Mouse (Mus musculus) CH12.LX (cell line): ENCODE measurements around the gene Rab4a. TPM values are rescaled to one million over a fixed set of nuclear protein-coding genes. Genes with fewer than 3 reads are reported as not detected.
A peak's percentile ranks its signal among the peaks of the same experiment; 100 is the strongest.

Experiments used
- DNase-seq: peaks from one replicate; pipeline ENCODE4 v3.0.0-alpha.2; 2013; ENCODE audit errors: extremely low read depth
- H3K27ac ChIP-seq: 2 replicates; pipeline ENCODE4 v1.5.1; 2012; ENCODE audit warnings: low read depth, mild to moderate bottlenecking, control low read depth, moderate library complexity; ENCODE audit not compliant: insufficient read depth
- H3K27me3 ChIP-seq: replicated peaks from 2 replicates; pipeline ENCODE3; 2012; ENCODE audit warnings: inconsistent platforms
- H3K36me3 ChIP-seq, 2 experiments: replicated peaks in 1 of 2; 2 replicates each; pipeline versions ENCODE3 to v1.6.1; 2012; ENCODE audit warnings: inconsistent platforms in 1 of 2, low read length in 1 of 2, mild to moderate bottlenecking in 1 of 2, mixed read lengths in 1 of 2, moderate library complexity in 1 of 2; ENCODE audit not compliant: control insufficient read depth in 1 of 2, insufficient read depth in 1 of 2
- H3K4me1 ChIP-seq, 2 experiments: 2 replicates each; pipeline ENCODE4 v1.6.1; 2012; ENCODE audit warnings: inconsistent platforms in 1 of 2, moderate library complexity in 1 of 2; ENCODE audit not compliant: insufficient read depth in 2 of 2, control insufficient read depth in 1 of 2
- H3K4me2 ChIP-seq: 2 replicates; pipeline ENCODE4 v1.6.1; 2012; ENCODE audit warnings: low read depth, mild to moderate bottlenecking, control low read depth; ENCODE audit not compliant: poor library complexity, insufficient read depth, severe bottlenecking
- H3K4me3 ChIP-seq, 3 experiments: fragments of 150-350 bp in 1 of 3; sonication (generic) in 1 of 3; replicated peaks in 1 of 3; 2 replicates each; pipeline versions ENCODE3 to v1.5.1; 2011 to 2012; ENCODE audit warnings: low read depth in 2 of 3, low read length in 2 of 3, mild to moderate bottlenecking in 2 of 3, moderate library complexity in 2 of 3, control low read depth in 1 of 3, improper control_type of control experiment in 1 of 3, inconsistent platforms in 1 of 3, mixed read lengths in 1 of 3; ENCODE audit not compliant: poor library complexity in 1 of 3
- H3K79me2 ChIP-seq: replicated peaks from 2 replicates; pipeline ENCODE4 v1.6.1; 2012; ENCODE audit warnings: mild to moderate bottlenecking, moderate library complexity; ENCODE audit not compliant: control insufficient read depth, poor library complexity, insufficient read depth, severe bottlenecking; ENCODE audit errors: extremely low read depth
- H3K9ac ChIP-seq: 2 replicates; pipeline ENCODE4 v1.6.1; 2012; ENCODE audit warnings: low read depth, mild to moderate bottlenecking, control low read depth, moderate library complexity; ENCODE audit not compliant: insufficient read depth
- H3K9me3 ChIP-seq: replicated peaks from 2 replicates; pipeline ENCODE3; 2012; ENCODE audit warnings: low read length, inconsistent platforms, mixed read lengths
- BHLHE40 ChIP-seq: IDR thresholded peaks from 2 replicates; pipeline ENCODE4 v1.6.1; 2011; ENCODE audit warnings: mild to moderate bottlenecking, low read depth, low read length, improper control_type of control experiment
- CHD1 ChIP-seq: IDR thresholded peaks from 2 replicates; pipeline ENCODE4 v1.6.1; 2012; ENCODE audit warnings: low read depth, low read length, improper control_type of control experiment, inconsistent platforms
- CHD2 ChIP-seq: IDR thresholded peaks from 2 replicates; pipeline ENCODE4 v1.6.1; 2011; ENCODE audit warnings: low read length, improper control_type of control experiment
- CTCF ChIP-seq, 2 experiments: IDR thresholded peaks in 1 of 2; conservative IDR thresholded peaks in 1 of 2; 2 replicates each; pipeline ENCODE4 v1.5.1; 2011 to 2012; ENCODE audit warnings: low read depth in 2 of 2, low read length in 2 of 2, improper control_type of control experiment in 1 of 2, inconsistent platforms in 1 of 2, mild to moderate bottlenecking in 1 of 2, moderate library complexity in 1 of 2
- E2F4 ChIP-seq: IDR thresholded peaks from 2 replicates; pipeline ENCODE4 v1.6.1; 2011; ENCODE audit warnings: low read depth, low read length, improper control_type of control experiment; ENCODE audit not compliant: insufficient replicate concordance
- ELF1 ChIP-seq: IDR thresholded peaks from 2 replicates; pipeline ENCODE4 v1.6.1; 2014; ENCODE audit warnings: low read depth, mild to moderate bottlenecking, inconsistent platforms, low read length, improper control_type of control experiment
- EP300 ChIP-seq: IDR thresholded peaks from 2 replicates; pipeline ENCODE4 v1.6.1; 2011; ENCODE audit warnings: low read length, improper control_type of control experiment
- ETS1 ChIP-seq: conservative IDR thresholded peaks from 2 replicates; pipeline ENCODE4 v1.6.1; 2012; ENCODE audit warnings: low read depth, mild to moderate bottlenecking, inconsistent platforms, low read length, improper control_type of control experiment, moderate library complexity
- GABPA ChIP-seq: IDR thresholded peaks from 2 replicates; pipeline ENCODE4 v1.6.1; 2012; ENCODE audit warnings: low read depth, low read length, improper control_type of control experiment, inconsistent platforms; ENCODE audit not compliant: insufficient replicate concordance
- HCFC1 ChIP-seq: IDR thresholded peaks from 2 replicates; pipeline ENCODE4 v1.6.1; 2012; ENCODE audit warnings: low read depth, mild to moderate bottlenecking, inconsistent platforms, low read length, improper control_type of control experiment
- IRF4 ChIP-seq: IDR thresholded peaks from 2 replicates; pipeline ENCODE4 v1.6.1; 2014; ENCODE audit warnings: low read depth, mild to moderate bottlenecking, inconsistent platforms, low read length, improper control_type of control experiment
- JUN ChIP-seq: IDR thresholded peaks from 2 replicates; pipeline ENCODE4 v1.6.1; 2011; ENCODE audit warnings: low read depth, mild to moderate bottlenecking, low read length, improper control_type of control experiment, moderate library complexity; ENCODE audit not compliant: insufficient read depth
- JUND ChIP-seq: conservative IDR thresholded peaks from 2 replicates; pipeline ENCODE4 v1.6.1; 2011; ENCODE audit warnings: low read depth, low read length, improper control_type of control experiment
- KAT2A ChIP-seq: IDR thresholded peaks from 2 replicates; pipeline ENCODE4 v1.6.1; 2012; ENCODE audit warnings: low read length, improper control_type of control experiment, inconsistent platforms; ENCODE audit not compliant: insufficient replicate concordance
- MAFK ChIP-seq: IDR thresholded peaks from 2 replicates; pipeline ENCODE4 v1.6.1; 2011; ENCODE audit warnings: low read length, improper control_type of control experiment; ENCODE audit not compliant: insufficient replicate concordance
- MAX ChIP-seq: IDR thresholded peaks from 2 replicates; pipeline ENCODE4 v1.6.1; 2011; ENCODE audit warnings: low read length, improper control_type of control experiment
- MAZ ChIP-seq: IDR thresholded peaks from 2 replicates; pipeline ENCODE4 v1.6.1; 2012; ENCODE audit warnings: low read depth, mild to moderate bottlenecking, inconsistent platforms, low read length, improper control_type of control experiment, moderate library complexity
- MEF2A ChIP-seq: IDR thresholded peaks from 2 replicates; pipeline ENCODE4 v1.6.1; 2014; ENCODE audit warnings: low read depth, mild to moderate bottlenecking, inconsistent platforms, low read length, improper control_type of control experiment, borderline replicate concordance
- MXI1 ChIP-seq: IDR thresholded peaks from 2 replicates; pipeline ENCODE4 v1.6.1; 2011; ENCODE audit warnings: mild to moderate bottlenecking, low read depth, low read length, improper control_type of control experiment
- MYC ChIP-seq: IDR thresholded peaks from 2 replicates; pipeline ENCODE4 v1.6.1; 2011; ENCODE audit warnings: low read depth, mild to moderate bottlenecking, improper control_type of control experiment, low read length
- NELFE ChIP-seq: IDR thresholded peaks from 2 replicates; pipeline ENCODE4 v1.6.1; 2011; ENCODE audit warnings: low read depth, low read length, improper control_type of control experiment
- NRF1 ChIP-seq: IDR thresholded peaks from 2 replicates; pipeline ENCODE4 v1.6.1; 2014; ENCODE audit warnings: low read depth, mild to moderate bottlenecking, inconsistent platforms, low read length, improper control_type of control experiment, moderate library complexity
- PAX5 ChIP-seq: IDR thresholded peaks from 2 replicates; pipeline ENCODE4 v1.6.1; 2012; ENCODE audit warnings: low read length, inconsistent platforms, mixed read lengths
- POLR2A ChIP-seq: IDR thresholded peaks from 2 replicates; pipeline ENCODE4 v1.6.1; 2011; ENCODE audit warnings: low read depth, mild to moderate bottlenecking, improper control_type of control experiment, low read length
- POLR2AphosphoS2 ChIP-seq: IDR thresholded peaks from 2 replicates; pipeline ENCODE4 v1.6.1; 2011; ENCODE audit warnings: low read depth, low read length, improper control_type of control experiment
- RAD21 ChIP-seq: IDR thresholded peaks from 2 replicates; pipeline ENCODE4 v1.6.1; 2011; ENCODE audit warnings: low read depth, mild to moderate bottlenecking, low read length, improper control_type of control experiment, moderate library complexity
- RCOR1 ChIP-seq: conservative IDR thresholded peaks from 2 replicates; pipeline ENCODE4 v1.6.1; 2012; ENCODE audit warnings: low read depth, mild to moderate bottlenecking, inconsistent platforms, low read length, improper control_type of control experiment
- SIN3A ChIP-seq: IDR thresholded peaks from 2 replicates; pipeline ENCODE4 v1.6.1; 2012; ENCODE audit warnings: low read length, improper control_type of control experiment, inconsistent platforms
- SMC3 ChIP-seq: IDR thresholded peaks from 2 replicates; pipeline ENCODE4 v1.6.1; 2011; ENCODE audit warnings: low read depth, low read length, improper control_type of control experiment
- TBP ChIP-seq: conservative IDR thresholded peaks from 2 replicates; pipeline ENCODE4 v1.6.1; 2011; ENCODE audit warnings: low read depth, low read length, improper control_type of control experiment
- TCF12 ChIP-seq: IDR thresholded peaks from 2 replicates; pipeline ENCODE4 v1.6.1; 2014; ENCODE audit warnings: low read depth, mild to moderate bottlenecking, inconsistent platforms, low read length, improper control_type of control experiment
- UBTF ChIP-seq: IDR thresholded peaks from 2 replicates; pipeline ENCODE4 v1.6.1; 2012; ENCODE audit warnings: low read depth, mild to moderate bottlenecking, inconsistent platforms, low read length, improper control_type of control experiment, moderate library complexity
- USF1 ChIP-seq: IDR thresholded peaks from 2 replicates; pipeline ENCODE4 v1.6.1; 2014; ENCODE audit warnings: low read depth, mild to moderate bottlenecking, inconsistent platforms, low read length, improper control_type of control experiment
- USF2 ChIP-seq: conservative IDR thresholded peaks from 2 replicates; pipeline ENCODE4 v1.6.1; 2011; ENCODE audit warnings: low read depth, low read length, improper control_type of control experiment
- ZC3H11A ChIP-seq: IDR thresholded peaks from 2 replicates; pipeline ENCODE4 v1.6.1; 2012; ENCODE audit warnings: low read depth, mild to moderate bottlenecking, inconsistent platforms, low read length, improper control_type of control experiment
- ZKSCAN1 ChIP-seq: IDR thresholded peaks from 2 replicates; pipeline ENCODE4 v1.6.1; 2012; ENCODE audit warnings: low read depth, inconsistent platforms, low read length, improper control_type of control experiment, borderline replicate concordance
- ZMIZ1 ChIP-seq: IDR thresholded peaks from 2 replicates; pipeline ENCODE4 v1.6.1; 2012; ENCODE audit warnings: low read depth, mild to moderate bottlenecking, inconsistent platforms, low read length, improper control_type of control experiment
- ZNF384 ChIP-seq: IDR thresholded peaks from 2 replicates; pipeline ENCODE4 v1.6.1; 2012; ENCODE audit warnings: low read depth, low read length, improper control_type of control experiment, inconsistent platforms
- dilution Hi-C: fragments of 300-500 bp; cut with MboI; formaldehyde crosslinking; loops from 2 replicates; pipeline ENCODE4 v1.14.3; 2020; ENCODE audit warnings: low sequenced_read_pairs; ENCODE audit not compliant: extremely low pct_unique_long_range_greater_than_20kb, extremely low pct_ligation_motif_present
- in situ Hi-C: fragments of 300-500 bp; cut with MboI; formaldehyde crosslinking; loops from 3 replicates; pipeline ENCODE4 v1.14.3; 2019; ENCODE audit warnings: low sequenced_read_pairs, low pct_ligation_motif_present, low pct_unique_long_range_greater_than_20kb, mixed read lengths
- polyA plus RNA-seq: library from polyadenylated mRNA; unstranded; fragments of >175 nt; gene quantifications from 2 replicates; pipeline ENCODE4 v1.2.1, GENCODE M21; 2012; ENCODE audit warnings: low read depth; ENCODE audit not compliant: insufficient read length
- total RNA-seq, 2 experiments: library from RNA; depleted of rRNA; stranded (reverse); fragments of 300-350 nt in 1 of 2; fragments of >200 nt in 1 of 2; gene quantifications; 2 replicates each; pipeline ENCODE4 v1.2.3; 2012 to 2014

Gene Rab4a
- total and polyA plus RNA-seq, 3 experiments, result not detected

GRCm38 (mm10) chr8:123858941-123859647 lies 53.3 kb downstream of the Rab4a start:
- Histone ChIP-seq H3K4me3 (peak overlapping the region; percentile 85 to 94 (median 88)), H3K9ac (peak overlapping the region; percentile 56), H3K36me3 (peaks cover 0 to 5% of the 10 kb centered on the region in 2 experiments), H3K79me2 (peaks cover 4% of the 10 kb centered on the region), H3K27me3 (peaks cover 35% of the 10 kb centered on the region), H3K4me1 (peaks cover 2 to 15% of the 10 kb centered on the region in 2 experiments), H3K9me3 (peaks cover 5% of the 10 kb centered on the region), H3K27ac (peak overlapping the region; percentile 33), H3K4me2 (peak overlapping the region; percentile 93; the same call in 1 of the 2 replicates)
- dilution Hi-C loops, result no loop called here
- in situ Hi-C loops, result no loop called here
- TF ChIP-seq GABPA, result no peak
- no peak for TF ChIP-seq RAD21
- no peak for TF ChIP-seq MAX
- TF ChIP-seq ZMIZ1, result peak; percentile 62
- peak in 1 of 2 experiments; percentile 32; a peak in 1 of 4 replicates for TF ChIP-seq CTCF (conservative IDR thresholded peaks at IDR 0.05 in 1 of 2, IDR thresholded peaks at IDR 0.05 in 1 of 2; ENCODE audit: low read depth in 2 of 2, low read length in 2 of 2)
- TF ChIP-seq SMC3, result no peak
- no peak for TF ChIP-seq ZNF384
- TF ChIP-seq IRF4, result peak; percentile 46; the same call in 1 of the 2 replicates
- TF ChIP-seq EP300, result no peak
- TF ChIP-seq POLR2A, result peak; percentile 82
- TF ChIP-seq E2F4, result no peak
- TF ChIP-seq BHLHE40, result no peak
- no peak for TF ChIP-seq SIN3A
- TF ChIP-seq POLR2AphosphoS2, result no peak
- peak; percentile 83 for TF ChIP-seq UBTF
- TF ChIP-seq USF1, result no peak
- TF ChIP-seq MYC, result no peak
- TF ChIP-seq TCF12, result peak; percentile 46; the same call in 1 of the 2 replicates
- TF ChIP-seq PAX5, result no peak
- peak; percentile 68 for TF ChIP-seq NELFE
- no peak for TF ChIP-seq ETS1
- no peak for TF ChIP-seq USF2
- no peak for TF ChIP-seq ZC3H11A
- no peak; the same call in none of the 2 replicates for TF ChIP-seq MXI1
- TF ChIP-seq JUN, result no peak
- TF ChIP-seq MAZ, result peak; percentile 94; the same call in 1 of the 2 replicates
- peak; percentile 77 for TF ChIP-seq NRF1
- no peak for TF ChIP-seq JUND
- TF ChIP-seq CHD1, result no peak
- no peak for TF ChIP-seq CHD2
- no peak for TF ChIP-seq ZKSCAN1
- no peak for TF ChIP-seq TBP
- TF ChIP-seq MEF2A, result no peak
- no peak for TF ChIP-seq KAT2A
- peak; percentile 41 for TF ChIP-seq HCFC1
- TF ChIP-seq MAFK, result no peak
- peak; percentile 78 for TF ChIP-seq ELF1
- no peak for TF ChIP-seq RCOR1
- DNase-seq, result peak; percentile 92
